Mouse (Mus musculus): ENCODE measurements around the gene Babam2. TPM values are rescaled to one million over a fixed set of nuclear protein-coding genes. Genes with fewer than 3 reads are reported as not detected.
A peak's percentile ranks its signal among the peaks of the same experiment; 100 is the strongest.

Babam2 gene
- polyA plus RNA-seq, 1 experiment from 2014 or later, result 90.2 TPM

- no peaks in the 10 kb centered on the region for H3K9me3 ChIP-seq (replicated peaks; ENCODE audit: low read length)
- no peaks in the 10 kb centered on the region for H3K27me3 ChIP-seq (ENCODE audit: insufficient read depth, low read length)
- DNase-seq (ENCODE audit: low spot score) (no peak), ATAC-seq (replicated peaks; ENCODE audit: low FRiP score, low read depth) (no peak)
- no peak overlapping the region for H3K4me2 ChIP-seq (ENCODE audit: low read length)
- no peaks in the 10 kb centered on the region for H3K4me1 ChIP-seq (replicated peaks; ENCODE audit: insufficient read depth, low read length)
- 57% methylated on average over 1 of the region's 1 CpGs for WGBS
- no peak overlapping the region for H3K4me3 ChIP-seq (replicated peaks; ENCODE audit: low read depth, low read length)
- no peaks in the 10 kb centered on the region for H3K36me3 ChIP-seq (ENCODE audit: insufficient read depth, low read length)
- no peak overlapping the region for H3K9ac ChIP-seq (ENCODE audit: low read depth, low read length)
- H3K27ac ChIP-seq, result no peak overlapping the region
- TF ChIP-seq CTCF (IDR thresholded peaks at IDR 0.05; ENCODE audit: low read depth), result no peak
Observed at GRCm38 (mm10) chr5:31762773-31763172, 65.3 kb downstream of the Babam2 start.

GRCm38 (mm10) chr5:31765824-31766223 is 68.3 kb downstream of the Babam2 start:
- no peaks in the 10 kb centered on the region for H3K4me1 ChIP-seq (replicated peaks; ENCODE audit: insufficient read depth, low read length)
- H3K27ac ChIP-seq, result no peak overlapping the region
- ATAC-seq (replicated peaks; ENCODE audit: low FRiP score, low read depth) (no peak), DNase-seq (ENCODE audit: low spot score) (no peak)
- no peak overlapping the region for H3K4me2 ChIP-seq (ENCODE audit: low read length)
- 90% methylated on average over 2 of the region's 2 CpGs for WGBS
- no peaks in the 10 kb centered on the region for H3K36me3 ChIP-seq (ENCODE audit: insufficient read depth, low read length)
- no peak overlapping the region for H3K9ac ChIP-seq (ENCODE audit: low read depth, low read length)
- no peak overlapping the region for H3K4me3 ChIP-seq (replicated peaks; ENCODE audit: low read depth, low read length)
- no peaks in the 10 kb centered on the region for H3K9me3 ChIP-seq (replicated peaks; ENCODE audit: low read length)
- TF ChIP-seq CTCF (IDR thresholded peaks at IDR 0.05; ENCODE audit: low read depth), result no peak
- H3K27me3 ChIP-seq (ENCODE audit: insufficient read depth, low read length), result no peaks in the 10 kb centered on the region

- no peak overlapping the region for H3K4me2 ChIP-seq (ENCODE audit: low read length)
- WGBS, result 55% methylated on average over 4 of the region's 4 CpGs
- H3K9me3 ChIP-seq (replicated peaks; ENCODE audit: low read length), result no peaks in the 10 kb centered on the region
- ATAC-seq (replicated peaks; ENCODE audit: low FRiP score, low read depth), result no peak
- no peaks in the 10 kb centered on the region for H3K27me3 ChIP-seq (ENCODE audit: insufficient read depth, low read length)
- H3K27ac ChIP-seq, result peak overlapping the region; percentile 47
- TF ChIP-seq CTCF (IDR thresholded peaks at IDR 0.05; ENCODE audit: low read depth), result no peak
- no peaks in the 10 kb centered on the region for H3K36me3 ChIP-seq (ENCODE audit: insufficient read depth, low read length)
- H3K4me1 ChIP-seq (replicated peaks; ENCODE audit: insufficient read depth, low read length), result no peaks in the 10 kb centered on the region
- no peak overlapping the region for H3K4me3 ChIP-seq (replicated peaks; ENCODE audit: low read depth, low read length)
- DNase-seq (ENCODE audit: low spot score), result peak; percentile 21
- H3K9ac ChIP-seq (ENCODE audit: low read depth, low read length), result no peak overlapping the region
Observed at GRCm38 (mm10) chr5:31766841-31767542, 69.5 kb downstream of the Babam2 start.

GRCm38 (mm10) chr5:31771486-31771885 is 74.0 kb downstream of the Babam2 start:
- no peak overlapping the region for H3K4me2 ChIP-seq (ENCODE audit: low read length)
- no peaks in the 10 kb centered on the region for H3K27me3 ChIP-seq (ENCODE audit: insufficient read depth, low read length)
- no peak overlapping the region for H3K9ac ChIP-seq (ENCODE audit: low read depth, low read length)
- H3K36me3 ChIP-seq (ENCODE audit: insufficient read depth, low read length), result no peaks in the 10 kb centered on the region
- WGBS, result 88% methylated on average over 5 of the region's 5 CpGs
- H3K4me1 ChIP-seq (replicated peaks; ENCODE audit: insufficient read depth, low read length), result no peaks in the 10 kb centered on the region
- no peak overlapping the region for H3K27ac ChIP-seq
- no peak for TF ChIP-seq CTCF (IDR thresholded peaks at IDR 0.05; ENCODE audit: low read depth)
- DNase-seq (ENCODE audit: low spot score), result no peak
- ATAC-seq (replicated peaks; ENCODE audit: low FRiP score, low read depth), result no peak
- H3K9me3 ChIP-seq (replicated peaks; ENCODE audit: low read length), result no peaks in the 10 kb centered on the region
- no peak overlapping the region for H3K4me3 ChIP-seq (replicated peaks; ENCODE audit: low read depth, low read length)

GRCm38 (mm10) chr5:31771921-31772320 is 74.4 kb downstream of the Babam2 start:
- 87% methylated on average over 4 of the region's 4 CpGs for WGBS
- DNase-seq (ENCODE audit: low spot score), result no peak

GRCm38 (mm10) chr5:31774976-31775375 is 77.5 kb downstream of the Babam2 start:
- Histone ChIP-seq H3K9me3 (replicated peaks; ENCODE audit: low read length) (no peaks in the 10 kb centered on the region), H3K4me3 (replicated peaks; ENCODE audit: low read depth, low read length) (no peak overlapping the region), H3K36me3 (ENCODE audit: insufficient read depth, low read length) (no peaks in the 10 kb centered on the region), H3K4me2 (ENCODE audit: low read length) (no peak overlapping the region), H3K4me1 (replicated peaks; ENCODE audit: insufficient read depth, low read length) (no peaks in the 10 kb centered on the region), H3K27me3 (ENCODE audit: insufficient read depth, low read length) (no peaks in the 10 kb centered on the region), H3K9ac (ENCODE audit: low read depth, low read length) (no peak overlapping the region), H3K27ac (no peak overlapping the region)
- 92% methylated on average over 6 of the region's 6 CpGs for WGBS
- TF ChIP-seq CTCF (IDR thresholded peaks at IDR 0.05; ENCODE audit: low read depth), result no peak
- no peak for ATAC-seq (replicated peaks; ENCODE audit: low FRiP score, low read depth)
- DNase-seq (ENCODE audit: low spot score), result no peak

More at GRCm38 (mm10) chr5:31771921-31772320, 74.4 kb downstream of the Babam2 start:
- Histone ChIP-seq H3K9me3 (replicated peaks; ENCODE audit: low read length) (no peaks in the 10 kb centered on the region), H3K9ac (ENCODE audit: low read depth, low read length) (no peak overlapping the region), H3K27me3 (ENCODE audit: insufficient read depth, low read length) (no peaks in the 10 kb centered on the region), H3K4me1 (replicated peaks; ENCODE audit: insufficient read depth, low read length) (no peaks in the 10 kb centered on the region), H3K27ac (no peak overlapping the region), H3K4me3 (replicated peaks; ENCODE audit: low read depth, low read length) (no peak overlapping the region), H3K36me3 (ENCODE audit: insufficient read depth, low read length) (no peaks in the 10 kb centered on the region), H3K4me2 (ENCODE audit: low read length) (no peak overlapping the region)
- no peak for TF ChIP-seq CTCF (IDR thresholded peaks at IDR 0.05; ENCODE audit: low read depth)
- ATAC-seq (replicated peaks; ENCODE audit: low FRiP score, low read depth), result no peak

- Histone ChIP-seq H3K9ac (ENCODE audit: low read depth, low read length) (no peak overlapping the region), H3K4me3 (replicated peaks; ENCODE audit: low read depth, low read length) (no peak overlapping the region), H3K9me3 (replicated peaks; ENCODE audit: low read length) (no peaks in the 10 kb centered on the region), H3K4me1 (replicated peaks; ENCODE audit: insufficient read depth, low read length) (no peaks in the 10 kb centered on the region), H3K27me3 (ENCODE audit: insufficient read depth, low read length) (no peaks in the 10 kb centered on the region), H3K4me2 (ENCODE audit: low read length) (no peak overlapping the region), H3K36me3 (ENCODE audit: insufficient read depth, low read length) (no peaks in the 10 kb centered on the region), H3K27ac (no peak overlapping the region)
- ATAC-seq (replicated peaks; ENCODE audit: low FRiP score, low read depth) (no peak), DNase-seq (ENCODE audit: low spot score) (no peak)
- no peak for TF ChIP-seq CTCF (IDR thresholded peaks at IDR 0.05; ENCODE audit: low read depth)
- 90% methylated on average over 5 of the region's 5 CpGs for WGBS
Observed at GRCm38 (mm10) chr5:31781624-31782023, 84.1 kb downstream of the Babam2 start.
